Mouse (Mus musculus): ENCODE data around the gene Slc45a3. TPM values are rescaled to one million over a fixed set of nuclear protein-coding genes. Genes with fewer than 3 reads are reported as not detected.

Slc45a3 gene
- polyA plus RNA-seq, 1 experiment from 2014 or later, result 2.6 TPM

DNA sequence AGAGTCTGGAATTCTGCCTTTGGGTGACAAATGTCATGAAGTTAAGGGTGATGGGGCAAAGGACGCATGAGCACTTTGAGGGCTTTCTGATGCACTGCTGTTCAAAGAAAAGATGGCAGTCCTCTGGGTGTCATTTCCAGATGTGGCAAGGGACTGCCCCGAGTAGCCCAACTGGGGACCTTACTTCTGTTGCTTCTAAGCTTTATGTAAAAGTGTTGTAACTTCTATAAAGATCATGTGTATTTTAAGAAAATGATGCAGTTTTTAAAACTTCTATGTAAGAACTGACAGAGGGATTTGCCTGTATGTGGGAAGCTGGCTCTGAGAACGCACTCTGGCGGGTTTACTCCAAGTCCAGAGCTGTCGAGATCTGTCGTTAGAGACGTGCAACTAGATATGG is 69.4 kb downstream of the Slc45a3 start:
- no peak for ATAC-seq (ENCODE audit: insufficient read depth)
- Histone ChIP-seq H3K27ac (replicated peaks) (no peak overlapping the region), H3K9ac (no peak overlapping the region), H3K4me2 (no peak overlapping the region), H3K36me3 (replicated peaks) (peaks cover 72% of the 10 kb centered on the region), H3K4me1 (replicated peaks) (peaks cover 28% of the 10 kb centered on the region), H3K4me3 (replicated peaks) (no peak overlapping the region), H3K9me3 (replicated peaks) (no peaks in the 10 kb centered on the region), H3K27me3 (no peaks in the 10 kb centered on the region)
- 80% methylated on average over 7 of the region's 7 CpGs for WGBS (ENCODE audit: insufficient replicate concordance)

Other genes with a start within 250 kb of the Slc45a3 start
- gene Slc26a9, start 218.9 kb upstream of the Slc45a3 start, polyA plus RNA-seq (2015; fragmentation: Nextera tagmentation; extraction: Ambion mirVana), result 0.06 TPM in 1 of 2 replicates, not detected in the other
- gene Pm20d1, start 165.6 kb upstream of the Slc45a3 start, polyA plus RNA-seq (2015; fragmentation: Nextera tagmentation; extraction: Ambion mirVana), result 4.5 and 6.4 TPM in 2 replicates
- 0.99 and 1.2 TPM in 2 replicates for gene Slc41a1, start 135.5 kb upstream of the Slc45a3 start, polyA plus RNA-seq (2015; fragmentation: Nextera tagmentation; extraction: Ambion mirVana)
- 9.8 and 10.0 TPM in 2 replicates for gene Rab29, start 95.7 kb upstream of the Slc45a3 start, polyA plus RNA-seq (2015; fragmentation: Nextera tagmentation; extraction: Ambion mirVana)
- gene Nucks1, start 52.4 kb upstream of the Slc45a3 start, polyA plus RNA-seq (2015; fragmentation: Nextera tagmentation; extraction: Ambion mirVana), result 25.7 and 27.2 TPM in 2 replicates
- gene Elk4, start 44.6 kb downstream of the Slc45a3 start, polyA plus RNA-seq (2015; fragmentation: Nextera tagmentation; extraction: Ambion mirVana), result 7.9 and 10.1 TPM in 2 replicates
- gene Mfsd4a, start 105.1 kb downstream of the Slc45a3 start, polyA plus RNA-seq (2015; fragmentation: Nextera tagmentation; extraction: Ambion mirVana), result 3.7 and 4.6 TPM in 2 replicates
- gene Cdk18, start 176.7 kb downstream of the Slc45a3 start, polyA plus RNA-seq (2015; fragmentation: Nextera tagmentation; extraction: Ambion mirVana), result 1.3 TPM in 2 replicates
- not detected in 2 replicates for gene Lemd1, start 228.5 kb downstream of the Slc45a3 start, polyA plus RNA-seq (2015; fragmentation: Nextera tagmentation; extraction: Ambion mirVana)
- gene AC124108.1, start 228.5 kb downstream of the Slc45a3 start, polyA plus RNA-seq (2015; fragmentation: Nextera tagmentation; extraction: Ambion mirVana), result not detected in 2 replicates